Mouse (Mus musculus) thymus, adult 18-20 months (tissue): ENCODE results near the gene Ptk6.

Experiments used
- DNase-seq, 2 experiments: peaks; one replicate each; pipeline ENCODE4 v3.0.0; 2022; ENCODE audit warnings: mixed read lengths in 2 of 2

The Ptk6 gene

DNA sequence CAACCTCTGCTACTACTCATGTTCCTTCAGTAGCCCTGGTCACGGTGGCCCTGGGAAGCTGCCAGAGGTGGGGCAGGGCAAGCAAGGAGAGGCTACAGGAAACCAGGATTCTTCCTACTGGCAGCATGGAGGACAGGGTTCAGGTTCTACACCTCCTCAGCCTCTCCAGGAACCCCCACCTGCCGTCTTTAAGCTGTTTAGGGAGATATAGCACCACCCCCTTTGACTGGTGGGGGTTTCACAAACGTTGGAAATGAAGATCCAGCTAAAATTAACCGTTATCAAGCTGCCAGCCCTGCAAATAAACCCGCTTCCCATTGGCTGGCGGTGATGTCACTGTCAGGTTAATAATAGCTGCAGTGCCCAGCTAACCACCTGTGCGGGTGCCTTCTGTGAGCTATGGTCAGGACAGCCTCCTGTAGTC, 43.5 kb downstream of the Ptk6 start:
- DNase-seq = no peak

DNA sequence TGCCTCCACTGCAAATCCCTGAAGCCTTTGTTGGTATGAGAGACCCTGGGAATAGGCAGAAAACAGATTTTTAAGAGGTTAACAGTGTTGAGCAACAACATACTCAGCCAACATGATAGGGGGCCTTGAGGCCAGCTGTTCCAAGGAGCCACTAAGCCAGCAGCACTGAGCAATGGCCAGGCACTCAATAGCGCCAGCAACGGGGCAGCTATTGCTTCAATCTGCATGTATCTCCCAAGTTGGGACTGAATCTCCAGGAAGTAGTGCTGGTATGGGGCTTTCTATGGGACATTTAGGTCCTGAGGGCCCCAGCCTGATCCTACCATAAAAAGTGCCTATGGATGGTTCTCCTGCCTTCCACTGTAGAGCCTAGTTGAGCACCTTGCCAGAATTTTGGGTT, 44.1 kb downstream of the Ptk6 start:
- DNase-seq = no peak

DNA sequence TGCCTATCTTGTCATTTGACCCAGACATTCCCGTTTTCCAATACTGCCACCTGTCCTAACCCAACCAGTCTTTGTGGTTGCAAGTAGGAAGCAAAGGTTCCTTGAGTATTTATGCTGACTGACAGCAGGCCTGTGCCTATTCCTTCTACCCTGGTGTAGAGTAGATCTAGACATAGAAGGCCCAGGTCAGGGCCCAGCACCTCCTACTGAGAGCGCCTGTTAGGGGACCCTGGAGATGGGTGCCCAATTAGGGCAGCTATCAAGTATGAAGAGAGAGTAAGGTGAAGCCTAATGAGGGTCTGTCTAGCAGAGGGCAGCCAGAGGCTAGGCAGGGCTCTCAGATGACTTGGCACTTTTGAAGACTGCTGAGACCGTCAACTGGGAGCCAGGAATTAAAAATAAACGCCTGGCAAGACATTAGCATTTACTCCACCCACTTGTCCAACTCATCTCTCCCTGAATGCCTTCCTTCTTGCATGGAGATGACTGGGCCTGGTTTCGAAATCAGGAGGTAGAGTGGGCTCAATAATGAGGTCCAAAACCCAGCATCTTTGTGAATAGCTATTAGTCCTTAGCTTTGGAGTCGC, 44.8 kb downstream of the Ptk6 start:
- no peak for DNase-seq

GRCm38 (mm10) chr2:181157180-181157579, 45.4 kb downstream of the Ptk6 start:
- no peak for DNase-seq

DNA sequence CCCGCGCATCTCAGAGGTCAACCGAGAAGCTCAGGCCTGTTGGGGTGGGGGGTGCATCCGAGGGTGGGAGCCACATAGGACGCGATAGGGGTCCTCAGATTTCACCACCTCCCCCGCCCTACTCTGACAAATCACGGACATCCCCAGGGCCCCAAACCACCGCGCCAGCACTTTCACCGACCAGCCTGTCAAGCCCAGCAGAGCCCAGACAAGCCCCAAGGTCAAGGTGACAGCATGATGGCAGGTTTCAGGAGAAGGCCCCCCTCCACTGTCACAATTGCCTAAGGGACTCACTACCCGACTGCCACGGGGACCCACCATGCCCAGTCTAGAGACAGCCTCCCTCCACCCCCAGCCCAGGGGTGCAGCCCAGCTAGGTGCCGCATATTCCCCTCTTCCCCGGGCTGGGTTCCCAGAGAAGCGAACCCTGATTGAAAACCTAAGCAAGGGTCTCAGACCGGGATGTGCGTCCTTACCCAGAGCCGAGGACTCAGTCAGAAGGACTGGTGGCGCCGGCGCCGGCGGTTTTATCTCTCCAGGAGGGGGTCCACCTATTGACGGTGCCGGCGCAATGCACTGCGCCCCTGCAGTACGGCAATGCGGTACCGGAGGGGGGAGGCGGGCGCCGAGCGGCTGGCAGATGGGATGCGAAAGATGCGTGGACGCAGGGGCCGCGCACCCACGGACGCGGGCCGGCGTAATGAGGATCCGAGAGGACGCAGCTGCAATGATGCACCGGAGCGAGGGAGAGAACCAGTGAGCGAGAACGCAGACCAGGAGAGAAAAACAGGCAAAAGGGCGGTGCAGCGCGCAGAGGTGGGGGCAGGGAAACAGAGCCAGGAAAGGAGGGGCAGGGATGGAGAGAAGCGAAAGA, 46.1 kb downstream of the Ptk6 start, which contains the start of gene Eef1a2:
Eef1a2 (minus strand) TSS at position 767 of the 874 bp plus-strand sequence.
- DNase-seq = no peak

GRCm38 (mm10) chr2:181155801-181156200, 46.8 kb downstream of the Ptk6 start:
- no peak for DNase-seq

DNA sequence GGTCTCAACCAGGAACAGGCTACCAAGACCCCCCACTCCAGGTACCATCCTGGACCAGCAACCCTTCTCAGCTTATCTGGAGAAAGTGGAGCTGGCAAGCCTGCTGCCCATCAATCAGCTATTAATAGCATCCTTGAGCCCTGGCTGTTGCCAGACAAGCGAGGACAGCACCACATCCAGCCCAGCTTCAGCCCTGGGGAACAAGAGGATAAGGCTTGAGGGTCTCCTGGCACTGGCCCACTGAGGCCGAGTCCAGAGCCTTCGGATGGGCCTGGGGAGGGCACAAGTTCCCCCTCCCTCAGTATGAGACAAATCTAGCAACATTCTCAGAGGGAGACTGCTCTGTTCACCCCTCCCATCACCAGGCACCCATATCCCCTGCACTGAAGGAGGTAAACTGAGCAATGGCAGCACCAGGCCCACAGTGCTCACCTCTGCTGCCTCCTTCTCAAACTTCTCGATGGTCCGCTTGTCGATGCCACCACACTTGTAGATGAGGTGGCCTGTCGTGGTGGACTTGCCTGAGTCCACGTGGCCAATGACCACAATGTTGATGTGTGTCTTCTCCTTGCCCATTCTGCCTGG, 47.7 kb downstream of the Ptk6 start:
- DNase-seq = no peak

DNA sequence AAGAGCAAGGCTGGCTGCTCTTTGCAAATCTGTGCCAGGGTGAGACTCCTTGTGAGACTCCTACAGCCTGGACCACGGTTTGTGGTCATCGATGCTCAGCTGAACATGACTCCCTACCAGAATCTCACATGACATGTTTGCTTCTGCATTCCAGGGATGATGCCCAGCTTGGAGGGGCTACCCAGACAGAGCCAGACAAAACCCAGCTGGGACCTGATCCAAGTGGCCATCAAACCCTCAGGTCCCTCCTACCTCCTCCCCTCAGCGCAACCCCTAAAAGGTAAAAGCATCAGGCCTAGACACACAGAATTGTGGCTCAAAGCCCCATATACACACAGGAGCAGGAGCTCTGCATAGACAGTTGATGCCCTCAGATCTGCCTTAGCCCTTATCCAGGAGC, 48.2 kb downstream of the Ptk6 start:
- no peak for DNase-seq

DNA sequence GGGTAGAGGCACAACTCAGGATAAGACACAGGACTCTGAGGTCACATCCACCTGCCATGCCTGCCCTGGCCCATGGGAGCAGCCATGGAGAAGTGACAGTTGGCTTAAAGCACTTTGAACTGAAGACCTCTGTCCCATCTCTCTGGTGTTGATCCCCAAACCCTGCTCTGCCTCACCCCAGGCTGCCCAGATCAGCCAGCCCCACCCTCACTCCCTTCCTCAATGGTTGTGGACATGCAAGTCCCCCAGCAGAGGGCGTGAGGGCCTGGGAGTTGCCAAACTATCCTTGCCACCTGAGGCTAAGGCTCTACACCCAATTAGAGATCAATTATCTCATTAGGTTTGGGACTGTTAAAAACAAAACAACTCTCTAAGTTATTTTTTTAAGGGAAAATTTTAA, 48.8 kb downstream of the Ptk6 start:
- no peak for DNase-seq

DNA sequence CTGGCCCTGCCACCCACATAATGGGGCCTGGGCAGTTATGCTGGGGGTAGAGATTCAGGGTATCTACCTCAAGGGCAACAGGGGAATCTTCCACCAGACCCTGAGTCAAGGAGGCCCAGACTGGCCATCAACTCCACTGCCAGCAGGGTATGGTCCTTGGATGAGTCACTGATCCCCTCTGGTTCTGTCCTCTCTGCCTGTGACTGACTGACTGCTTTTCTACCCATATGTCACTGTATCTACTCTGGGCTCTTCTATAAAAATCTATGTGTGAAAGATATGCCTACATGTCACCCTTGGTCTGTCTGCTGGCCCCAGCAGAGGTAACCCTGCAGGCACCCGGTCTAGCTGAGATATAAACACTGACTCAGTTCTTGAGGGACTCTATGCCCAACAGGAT, 49.5 kb downstream of the Ptk6 start:
- no peak for DNase-seq

DNA sequence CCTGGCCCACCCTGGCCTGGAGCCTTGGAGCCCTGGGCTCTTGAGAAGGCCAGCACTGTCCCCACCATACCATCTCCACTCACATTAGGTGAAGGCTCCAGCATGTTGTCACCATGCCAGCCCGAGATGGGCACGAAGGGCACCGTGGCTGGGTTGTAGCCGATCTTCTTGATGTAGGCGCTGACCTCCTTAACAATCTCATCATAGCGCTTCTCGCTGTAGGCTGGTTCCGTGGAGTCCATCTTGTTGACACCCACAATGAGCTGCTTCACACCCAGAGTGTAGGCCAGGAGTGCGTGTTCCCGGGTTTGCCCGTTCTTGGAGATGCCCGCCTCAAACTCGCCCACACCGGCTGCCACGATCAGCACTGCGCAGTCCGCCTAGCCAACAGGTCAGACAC, 49.9 kb downstream of the Ptk6 start:
- DNase-seq = no peak

DNA sequence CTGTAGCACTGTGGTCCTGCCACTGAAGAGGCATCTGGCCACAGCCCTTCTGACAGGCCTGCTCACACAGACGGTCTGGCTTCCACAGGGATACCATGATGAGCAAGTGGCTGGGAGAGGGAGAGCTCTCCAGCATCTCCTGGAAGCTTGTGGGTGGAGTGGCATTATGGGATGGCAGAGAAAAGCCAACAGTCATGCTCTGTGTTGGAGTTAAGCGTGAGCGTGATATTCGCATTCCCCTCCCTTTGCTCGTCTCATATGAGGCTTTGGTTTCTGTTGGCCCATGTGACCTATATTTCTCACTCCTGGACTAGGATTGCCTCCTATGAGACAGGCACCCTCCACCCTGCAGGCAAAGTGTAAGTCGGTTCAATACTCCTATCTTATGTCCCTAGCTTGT, 52.3 kb downstream of the Ptk6 start:
- DNase-seq = no peak

DNA sequence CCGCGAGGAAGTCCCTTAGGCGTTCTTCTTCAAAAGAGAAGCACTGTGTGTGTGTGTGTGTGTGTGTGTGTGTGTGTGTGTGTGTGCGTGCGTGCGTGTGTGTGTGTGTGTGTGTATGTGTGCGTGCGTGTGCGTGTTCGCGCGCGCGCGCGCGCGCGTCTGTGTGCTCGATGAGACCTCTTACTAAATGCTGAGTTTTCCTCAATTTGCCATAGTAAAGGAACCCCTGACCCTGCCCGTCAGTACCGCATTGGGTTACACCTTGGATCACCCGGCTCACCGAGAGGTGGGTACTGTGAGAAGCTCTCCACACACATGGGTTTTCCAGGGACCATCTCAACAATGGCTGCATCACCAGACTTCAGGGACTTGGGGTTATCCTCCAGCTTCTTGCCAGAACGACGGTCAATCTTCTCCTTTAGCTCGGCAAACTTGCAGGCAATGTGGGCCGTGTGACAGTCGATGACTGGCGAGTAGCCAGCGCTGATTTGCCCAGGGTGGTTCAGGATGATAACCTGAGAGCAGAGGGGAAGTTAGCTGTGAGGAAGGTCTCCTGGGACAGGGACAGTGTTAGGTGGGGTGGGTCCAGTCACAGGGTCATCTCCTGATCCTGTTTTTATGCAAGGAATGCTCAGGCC, 54.2 kb downstream of the Ptk6 start:
- no peak for DNase-seq

- DNase-seq = peak in 1 of 2 experiments; percentile 11
Measured at GRCm38 (mm10) chr2:181147546-181148317, 54.9 kb downstream of the Ptk6 start.

DNA sequence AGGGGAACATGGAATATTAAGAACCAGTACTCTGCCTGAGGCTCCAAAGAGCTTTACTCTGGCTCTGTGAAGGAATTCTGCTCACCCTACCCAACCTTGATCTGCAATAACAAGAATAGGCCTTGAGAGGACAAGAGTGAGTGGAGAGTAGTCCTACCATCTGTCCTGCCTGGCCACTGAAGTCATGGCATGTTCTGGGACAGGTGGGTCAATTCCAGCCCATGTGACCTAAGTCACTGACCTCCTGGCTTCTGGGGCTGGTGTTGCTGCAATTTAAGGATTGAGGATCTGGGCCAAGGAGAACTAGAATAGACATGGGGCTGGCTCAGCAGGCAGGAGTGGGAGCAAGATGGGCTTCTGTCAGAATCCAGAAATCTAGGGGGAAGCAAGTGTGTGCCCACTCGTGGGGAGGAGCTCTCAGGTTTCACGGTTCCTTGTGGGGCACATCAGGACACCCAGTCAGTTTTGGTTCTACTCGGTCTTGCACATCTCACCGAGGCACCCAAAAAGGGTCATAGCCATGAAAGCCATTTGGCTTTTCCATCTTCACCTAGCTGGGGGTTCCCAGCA, 55.5 kb downstream of the Ptk6 start:
- DNase-seq = no peak

DNA sequence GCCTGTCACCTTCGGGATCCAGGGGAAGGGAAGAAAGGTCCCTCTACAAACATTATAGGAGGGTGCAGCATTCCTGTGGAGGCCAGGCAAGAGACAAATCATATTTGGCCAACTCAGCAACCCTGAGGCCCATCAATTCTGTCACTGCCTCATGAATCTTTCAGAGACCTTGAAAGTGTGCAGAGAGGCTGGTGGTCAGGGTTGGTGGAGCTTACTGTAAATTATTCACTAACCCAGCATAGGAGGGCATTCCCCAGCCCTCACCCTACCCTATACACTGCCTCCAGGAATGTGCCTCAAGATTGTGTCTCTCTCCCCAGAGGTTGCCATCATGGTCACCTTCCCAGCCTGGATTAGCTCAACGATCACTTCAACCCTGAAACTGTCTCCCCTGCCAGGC, 57.9 kb downstream of the Ptk6 start:
- no peak for DNase-seq
